Mouse (Mus musculus) WW6 (cell line): ENCODE data around the gene Col2a1.

ENCODE experiments used
- DNase-seq: peaks from one replicate; pipeline ENCODE4 v3.0.0-alpha.2; 2013; ENCODE audit warnings: low read depth, low spot score

Gene Col2a1

GRCm38 (mm10) chr15:98002991-98003821 is 1.3 kb downstream of the Col2a1 start:
- no peak for DNase-seq

GRCm38 (mm10) chr15:98002113-98002990 is 2.1 kb downstream of the Col2a1 start:
- no peak for DNase-seq

- DNase-seq, result no peak
These were observed 3.0 kb downstream of the Col2a1 start for GRCm38 (mm10) chr15:98001321-98002112.

DNA sequence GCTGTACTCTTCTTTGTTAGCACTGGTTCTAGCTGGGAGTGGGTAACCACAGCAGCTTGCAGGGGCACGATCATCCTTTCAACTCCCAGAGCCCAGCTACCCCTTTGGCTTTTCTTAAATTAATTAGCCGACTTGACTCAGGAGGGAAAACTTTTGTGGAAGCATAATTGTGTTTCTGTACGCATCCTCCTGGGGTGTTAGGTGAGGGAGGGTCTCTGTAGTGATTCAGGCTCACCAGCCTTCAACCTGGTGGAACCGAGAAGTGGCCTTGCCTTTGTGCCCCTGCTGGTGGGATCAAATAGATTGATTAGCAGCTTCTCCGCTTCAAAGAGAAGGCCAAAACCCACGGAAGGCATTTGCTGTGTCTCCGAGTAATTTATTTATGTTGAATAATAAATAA is 4.5 kb downstream of the Col2a1 start:
- no peak for DNase-seq

DNA sequence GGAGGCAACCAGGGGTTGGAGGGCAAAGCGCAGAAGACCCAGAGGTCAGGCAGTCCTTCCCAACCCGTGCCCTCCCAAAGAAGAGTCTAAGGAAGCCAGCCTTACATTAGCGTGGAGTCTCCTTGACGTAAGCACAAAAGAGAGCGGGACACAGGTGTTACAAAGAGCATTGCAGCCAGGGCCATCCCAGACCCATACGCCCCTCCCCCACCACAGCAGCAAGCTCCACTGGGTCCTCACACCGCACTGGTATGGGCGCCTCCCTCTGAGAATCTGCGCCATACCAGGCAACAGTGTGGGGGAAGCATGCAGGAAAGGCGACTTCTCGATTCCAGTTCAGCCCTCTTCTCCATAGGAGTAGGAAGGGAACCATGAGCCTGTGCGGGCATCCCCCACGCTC is 4.9 kb downstream of the Col2a1 start:
- DNase-seq, result no peak

- DNase-seq, result no peak
These were observed 7.7 kb downstream of the Col2a1 start for GRCm38 (mm10) chr15:97996716-97997256.

DNA sequence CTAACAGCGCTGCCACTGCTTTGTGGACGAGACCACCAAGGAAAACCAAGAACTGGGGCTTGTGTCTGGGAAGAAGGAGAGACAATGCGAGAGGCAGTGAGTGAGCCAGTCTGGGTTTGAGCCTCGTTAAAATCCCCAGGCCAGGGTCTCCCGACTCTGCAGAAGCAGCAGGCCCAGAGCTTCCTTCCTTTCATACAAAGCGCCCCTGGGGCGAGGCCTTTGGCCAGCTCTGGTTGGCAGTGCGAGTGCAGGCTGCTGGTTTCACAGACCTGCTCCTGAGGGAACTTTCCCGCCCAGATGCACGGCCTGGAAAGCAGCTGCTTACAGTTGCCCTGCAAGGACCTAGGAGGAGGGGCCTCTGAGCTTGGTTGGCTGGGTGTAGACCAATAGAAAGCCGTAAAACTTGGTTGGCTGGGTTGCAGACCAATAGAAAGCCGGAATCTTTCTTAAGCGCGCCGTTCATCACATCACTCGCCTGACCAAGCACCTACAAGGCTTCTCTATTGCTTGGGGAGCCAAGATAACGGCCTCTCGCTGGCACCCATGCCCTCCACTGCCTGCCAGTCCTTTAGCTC is 11.7 kb downstream of the Col2a1 start:
- DNase-seq, result peak; percentile 67

- no peak for DNase-seq
These were observed 12.3 kb downstream of the Col2a1 start for GRCm38 (mm10) chr15:97992027-97992711.

- DNase-seq, result no peak
These were observed 13.1 kb downstream of the Col2a1 start for GRCm38 (mm10) chr15:97991285-97991895.

DNA sequence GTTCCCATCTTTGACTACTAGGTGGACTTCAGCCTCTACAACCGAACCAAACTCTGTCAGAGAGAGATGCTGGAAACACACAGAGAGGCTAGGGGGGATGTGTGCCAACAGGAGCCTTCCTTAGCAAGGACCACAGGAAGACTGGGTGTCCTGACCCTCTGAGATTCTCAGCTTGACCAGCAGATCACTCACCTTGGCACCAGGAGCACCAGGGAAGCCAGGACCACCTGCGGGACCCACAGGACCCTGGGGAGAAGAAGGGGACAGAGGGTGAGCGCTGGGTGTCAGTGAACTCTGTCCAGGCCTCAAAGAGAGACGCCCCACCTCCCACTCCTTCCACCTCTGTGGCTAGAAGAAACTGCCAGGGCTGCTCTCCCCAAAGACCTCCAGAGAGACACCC is 13.8 kb downstream of the Col2a1 start:
- DNase-seq, result no peak

GRCm38 (mm10) chr15:97990124-97990523 is 14.4 kb downstream of the Col2a1 start:
- no peak for DNase-seq

- no peak for DNase-seq
These were observed 15.0 kb downstream of the Col2a1 start for GRCm38 (mm10) chr15:97989544-97989943.

GRCm38 (mm10) chr15:97981560-97981959 is 22.9 kb downstream of the Col2a1 start:
- DNase-seq, result no peak

DNA sequence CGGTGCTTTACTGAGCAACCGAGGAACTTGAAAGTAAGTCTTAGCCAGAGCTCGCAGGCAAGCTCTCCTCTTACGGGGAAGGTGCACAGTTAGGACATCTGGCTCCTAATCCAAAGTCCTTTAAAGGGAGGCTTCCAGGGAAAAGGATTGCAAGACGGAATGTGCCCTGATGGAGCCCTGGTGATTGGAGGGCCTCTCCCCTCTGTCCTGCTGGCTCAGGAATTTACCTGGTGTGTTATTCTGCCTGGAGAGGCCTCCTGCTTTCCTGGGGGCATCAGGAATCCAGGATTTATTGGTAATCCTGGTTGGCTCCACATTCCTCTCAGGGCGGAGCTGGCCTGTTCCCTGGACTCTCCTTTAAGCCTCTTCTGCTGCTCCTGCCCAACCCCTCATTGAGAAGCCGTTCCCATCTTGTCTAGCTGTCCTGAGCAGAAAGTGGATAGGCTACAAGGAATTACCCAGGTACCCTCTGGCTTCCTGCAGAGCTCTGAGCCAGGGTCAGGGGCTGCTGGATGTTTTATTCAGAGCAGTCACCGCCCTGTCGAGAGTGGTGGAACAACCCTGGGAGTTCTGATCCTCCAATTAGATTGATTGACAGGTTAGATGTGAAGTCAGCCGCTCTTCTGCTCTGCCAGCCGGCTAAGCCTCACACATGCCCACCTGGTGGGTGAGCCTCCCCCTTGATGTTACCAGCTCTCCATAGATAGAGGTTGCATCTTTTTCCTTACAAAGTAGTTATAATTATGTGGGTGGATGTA is 31.1 kb downstream of the Col2a1 start:
- DNase-seq, result no peak

- DNase-seq, result no peak
These were observed 31.9 kb downstream of the Col2a1 start for GRCm38 (mm10) chr15:97972580-97972979.

DNA sequence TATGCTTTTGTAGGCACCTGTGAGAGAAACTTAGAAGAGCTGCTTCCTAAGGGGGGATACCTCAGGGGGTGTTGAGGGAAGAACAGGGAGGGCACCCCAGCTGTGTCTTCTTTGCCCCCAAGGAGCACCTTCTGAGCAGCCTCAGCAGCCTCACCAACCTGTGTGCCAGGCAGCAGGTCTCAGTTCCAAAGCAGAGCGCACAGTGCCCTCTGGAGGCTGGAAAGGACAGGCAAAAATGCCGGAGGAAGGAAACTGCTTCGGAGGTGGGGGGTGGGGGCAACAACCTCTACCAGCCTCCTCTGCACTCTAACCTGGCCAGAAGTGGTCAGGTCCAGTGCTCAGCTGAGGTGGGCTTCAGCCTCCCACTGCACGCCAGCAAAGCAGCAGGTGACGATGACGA is 34.2 kb downstream of the Col2a1 start:
- DNase-seq, result no peak

DNA sequence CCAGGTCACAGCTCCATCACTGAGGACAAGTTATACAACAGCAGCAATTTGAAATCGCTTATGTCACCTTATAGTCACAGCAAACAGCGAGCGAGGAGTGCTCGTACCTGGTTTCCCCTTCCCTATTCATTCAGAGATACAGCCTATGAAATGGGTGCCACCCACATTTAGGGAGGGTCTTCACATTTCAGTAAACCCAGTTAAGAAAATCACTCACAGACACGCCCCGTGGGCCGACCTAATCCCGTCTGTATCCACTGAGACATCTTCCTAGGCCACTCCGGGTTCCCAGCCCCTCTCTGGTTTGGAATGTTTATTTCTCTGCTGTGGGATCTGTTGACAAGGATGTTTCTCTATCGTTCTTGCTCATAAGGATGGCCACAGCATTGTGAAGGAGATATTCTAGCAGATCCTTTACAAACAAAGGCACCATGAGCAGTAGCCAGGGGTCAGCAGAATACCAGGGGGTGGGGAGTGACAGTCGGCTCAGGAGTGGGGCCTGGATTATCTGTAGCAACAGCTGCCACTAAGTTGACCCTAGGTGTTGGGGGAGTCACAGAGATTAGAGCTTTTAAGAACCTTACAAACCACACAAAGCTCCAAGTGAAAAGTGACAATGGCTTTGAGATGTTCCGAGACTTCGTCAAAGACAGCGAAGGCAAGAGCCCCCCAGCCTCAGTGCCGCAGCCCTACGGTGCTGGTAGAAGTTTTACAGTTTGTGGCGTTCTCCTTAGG is 39.0 kb downstream of the Col2a1 start:
- DNase-seq, result no peak

GRCm38 (mm10) chr15:97964836-97965187 is 39.7 kb downstream of the Col2a1 start:
- DNase-seq, result no peak
